Mouse (Mus musculus) heart, adult 18-20 months (tissue): ENCODE measurements around the gene Pdia3. TPM values are rescaled to one million over a fixed set of nuclear protein-coding genes. Genes with fewer than 3 reads are reported as not detected.
"Not testable (repeated sequence)": the region's sequence is repeated elsewhere in the genome, so short reads cannot be mapped to it uniquely, and the experiment has no call there.

Source experiments
- DNase-seq, 2 experiments: peaks; one replicate each; pipeline ENCODE4 v3.0.0; 2021 to 2022; ENCODE audit warnings: mixed read lengths in 1 of 2
- long read RNA-seq, 2 experiments: library from polyadenylated mRNA; stranded (forward); transcript quantifications; one replicate each; pipeline ENCODE4 v2.0.0; 2021
- total RNA-seq, 2 experiments: library from RNA; stranded (reverse); gene quantifications; 2 replicates each; pipeline ENCODE4 v1.2.3; 2021

Gene Pdia3
- 100 to 1,000 TPM; 113 to 144 TPM for total RNA-seq
- long read RNA-seq, experiment 1, transcript Pdia3-201 (13 exons, 2,770 nt): major isoform, 76 of 82 reads
- long read RNA-seq, experiment 1, partial matches to known transcripts: 1 of 82 reads
- long read RNA-seq, experiment 1, other reads (novel, unspliced or antisense): 5 of 82 reads
- long read RNA-seq, experiment 2, transcript Pdia3-201 (13 exons, 2,770 nt): major isoform, 40 of 46 reads
- long read RNA-seq, experiment 2, partial matches to known transcripts: 6 of 46 reads
- long read RNA-seq, experiment 2, other reads (novel, unspliced or antisense): 0 of 46 reads

DNA sequence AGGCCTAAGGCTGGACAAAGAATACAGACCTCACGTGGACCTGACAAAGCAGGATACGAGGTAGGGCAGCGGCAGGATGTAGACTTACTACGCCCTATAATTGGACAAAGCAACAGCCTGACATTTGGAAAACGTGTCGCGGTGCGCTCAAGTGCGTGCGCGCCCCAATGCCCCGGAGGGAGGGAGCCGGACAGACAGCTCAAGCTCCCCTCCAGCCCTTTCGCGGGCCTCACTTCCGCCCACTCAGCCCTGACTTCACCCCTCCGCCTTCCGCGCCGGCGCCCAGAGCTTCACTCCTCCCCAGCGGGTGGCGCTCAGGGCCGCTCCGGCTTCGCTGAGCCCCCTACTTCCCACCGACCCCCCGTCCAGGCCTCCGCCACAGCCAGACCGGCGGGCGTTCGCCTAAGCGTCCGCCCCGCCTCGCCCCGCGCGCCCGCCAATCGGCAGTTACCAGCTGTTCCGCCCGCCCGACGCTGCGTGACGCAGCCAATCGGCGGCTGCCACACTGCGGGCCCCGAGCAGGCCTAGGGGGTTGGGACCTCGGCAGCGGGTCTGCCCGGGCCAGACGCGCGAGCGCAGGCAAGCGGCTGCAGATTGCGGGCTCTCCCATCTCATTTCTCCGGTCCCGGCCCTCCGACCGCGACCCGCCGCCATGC is at the start of gene Pdia3, which contains the start of gene Catsper2:
Pdia3 (plus strand) TSS at position 389 of the 656 bp plus-strand sequence.
Catsper2 (minus strand) TSS at position 406 of the 656 bp plus-strand sequence.
- DNase-seq: peak; percentile 95 to 99

DNA sequence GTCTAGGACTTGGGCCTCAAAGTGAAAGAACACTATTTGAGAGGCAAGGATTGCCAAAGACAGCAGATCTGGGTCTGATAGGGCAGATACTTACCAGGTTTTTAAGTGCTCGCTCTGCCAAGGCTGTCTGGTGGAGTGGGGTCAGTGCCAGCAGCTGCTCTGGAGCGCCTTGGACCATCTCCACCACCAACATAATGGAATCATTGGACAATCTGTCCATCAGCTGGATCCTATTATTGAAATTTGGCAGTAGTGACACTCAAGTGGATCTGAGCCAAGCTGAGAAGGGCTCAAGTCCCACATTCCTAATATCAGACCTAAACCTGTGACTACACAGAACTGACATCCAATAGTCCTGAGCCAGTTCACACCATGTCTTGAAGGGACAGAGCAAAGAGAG is 44.7 kb upstream of the Pdia3 start:
- no peak for DNase-seq

DNA sequence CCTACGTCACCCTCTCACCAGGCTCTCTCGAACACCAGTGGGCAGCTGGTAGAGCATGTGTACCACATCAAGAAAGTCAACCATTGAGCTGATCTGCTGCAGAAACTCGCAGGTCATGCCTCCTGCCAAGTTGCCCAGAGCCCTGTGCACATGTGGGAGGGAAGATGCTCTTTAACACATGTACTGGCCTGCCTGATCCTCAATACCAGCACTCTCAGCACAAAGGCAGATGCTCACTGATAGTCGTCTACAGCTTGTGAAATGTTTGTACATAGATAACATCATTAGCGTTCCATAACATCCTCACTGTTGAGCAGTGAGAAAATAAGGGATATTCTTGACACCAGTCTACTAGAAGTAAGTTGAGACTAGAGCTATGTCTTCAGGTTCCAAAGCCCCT is 42.7 kb upstream of the Pdia3 start:
- DNase-seq: no peak

DNA sequence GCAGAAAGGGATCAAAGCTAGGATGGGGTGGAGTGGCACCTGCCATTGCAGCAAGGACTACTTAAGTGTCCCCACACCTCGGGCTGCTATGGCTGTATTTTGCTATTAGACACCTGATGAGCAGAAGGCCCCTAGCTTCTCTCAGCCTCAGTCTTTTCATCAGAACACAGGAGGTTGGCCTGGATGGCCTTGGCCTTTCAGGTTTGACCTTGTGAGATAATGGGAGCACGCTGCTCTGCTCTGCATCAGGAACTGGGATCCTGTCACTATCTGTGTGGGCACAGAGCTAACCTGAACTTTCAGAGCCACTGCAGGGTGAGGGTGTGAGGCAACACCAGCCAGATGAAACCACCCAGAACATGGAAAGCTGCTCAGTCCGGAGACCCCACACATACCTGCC is 41.3 kb upstream of the Pdia3 start:
- DNase-seq: no peak

DNA sequence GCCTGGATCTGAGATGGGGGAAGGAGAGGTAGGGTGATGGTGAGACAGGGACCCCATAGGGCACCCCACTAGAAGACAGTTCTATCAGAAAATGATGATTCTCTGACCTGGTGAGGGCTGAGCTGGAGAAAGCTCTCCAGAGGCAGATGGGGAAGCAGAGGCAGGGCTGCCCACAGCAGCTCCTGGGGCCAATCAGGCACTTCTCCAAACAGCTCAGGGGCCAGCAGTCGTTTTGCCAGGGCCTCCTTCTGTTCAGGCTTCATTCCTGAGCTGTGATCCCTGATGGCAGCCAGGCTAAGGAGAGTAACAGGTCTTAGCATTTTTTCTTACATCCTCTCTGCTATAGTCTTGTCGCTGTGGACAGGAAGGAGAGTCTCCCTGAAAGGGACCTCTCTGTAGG is 38.8 kb upstream of the Pdia3 start:
- no peak for DNase-seq

DNA sequence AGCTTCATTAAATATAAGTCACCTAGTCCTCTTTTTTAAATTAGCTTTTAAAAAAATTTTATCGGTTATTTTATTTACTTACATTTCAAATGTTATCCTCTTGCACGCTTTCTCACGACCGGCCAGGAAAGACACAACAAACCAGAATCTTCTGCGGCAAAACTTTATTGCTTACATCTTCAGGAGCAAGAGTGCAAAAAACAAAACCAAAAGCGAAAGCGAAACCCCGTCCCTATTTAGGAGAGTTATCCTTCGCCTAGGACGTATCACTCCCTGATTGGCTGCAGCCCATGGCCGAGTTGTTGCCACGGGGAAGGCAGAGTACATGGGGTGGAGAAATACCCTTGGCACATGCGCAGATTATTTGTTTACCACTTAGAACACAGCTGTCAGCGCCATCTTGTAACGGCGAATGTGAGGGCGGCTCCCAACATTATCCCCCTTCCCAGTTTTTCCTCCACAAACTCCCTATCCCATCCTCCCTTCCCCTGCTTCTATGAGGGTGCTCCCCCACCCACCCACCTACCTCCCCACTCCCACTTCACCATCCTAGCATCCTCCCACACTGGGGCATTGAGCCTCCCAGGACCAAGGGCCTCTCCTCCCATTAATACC is 26.5 kb upstream of the Pdia3 start, which contains the start of gene Strc:
Strc (minus strand) TSS at position 208 of the 615 bp plus-strand sequence.
- DNase-seq: not testable (repeated sequence)

DNA sequence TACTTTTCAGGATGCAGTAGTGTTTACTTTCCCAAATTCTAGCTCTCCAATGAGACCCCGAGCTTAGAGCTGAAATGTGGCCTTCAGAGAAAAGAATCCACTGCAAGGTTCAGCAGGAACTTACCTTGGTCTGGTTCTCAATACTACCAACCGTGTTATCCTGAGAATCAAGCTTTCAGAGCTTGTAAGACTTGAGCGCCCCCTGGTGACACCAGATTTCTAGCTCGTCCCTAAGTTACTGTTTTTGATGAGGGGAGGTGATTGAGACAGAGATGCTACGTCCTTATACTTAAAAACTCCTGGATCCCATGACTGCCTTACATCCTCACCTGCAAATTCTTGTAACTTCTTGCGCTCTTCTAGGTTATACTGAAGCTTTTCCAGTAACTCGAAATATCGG is 17.0 kb upstream of the Pdia3 start:
- peak; percentile 47 to 91 for DNase-seq

DNA sequence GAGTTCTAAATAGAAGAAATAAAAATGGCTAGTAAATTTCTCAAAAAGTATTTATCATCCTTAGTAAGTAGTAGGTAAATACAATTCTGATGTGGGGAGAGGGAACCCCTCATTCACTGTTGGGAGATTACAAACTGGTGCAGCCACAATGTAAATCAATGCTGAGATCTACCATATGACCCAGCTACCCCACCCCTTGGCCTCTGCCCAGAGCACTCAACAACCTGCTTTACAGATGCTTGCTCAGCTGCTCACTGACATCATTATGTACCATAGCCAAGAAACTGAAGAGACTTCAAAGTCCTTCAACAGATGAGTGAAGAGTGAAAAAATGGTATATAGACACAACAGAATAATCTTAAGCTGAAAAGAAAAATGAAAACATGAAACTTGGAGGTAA is 10.3 kb upstream of the Pdia3 start:
- DNase-seq: no peak

DNA sequence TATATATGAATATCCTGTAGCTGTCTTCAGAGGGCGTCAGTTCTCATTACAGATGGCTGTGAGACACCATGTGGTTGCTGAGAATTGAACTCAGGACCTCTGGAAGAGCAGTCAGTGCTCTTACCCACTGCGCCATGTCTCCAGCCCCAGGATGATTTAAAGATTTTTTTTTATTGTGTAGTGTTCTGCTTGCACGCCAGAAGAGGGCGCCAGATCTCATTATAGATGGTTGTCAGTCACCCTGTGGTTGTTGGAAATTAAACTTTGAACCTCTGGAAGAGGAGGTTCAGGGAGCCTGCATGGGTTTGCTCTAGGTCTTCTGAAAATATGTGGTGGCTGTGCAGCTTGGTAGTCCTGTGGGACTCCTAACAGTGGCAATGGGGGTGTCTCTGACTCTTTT is 5.4 kb upstream of the Pdia3 start:
- DNase-seq: peak; percentile 32 to 50

DNA sequence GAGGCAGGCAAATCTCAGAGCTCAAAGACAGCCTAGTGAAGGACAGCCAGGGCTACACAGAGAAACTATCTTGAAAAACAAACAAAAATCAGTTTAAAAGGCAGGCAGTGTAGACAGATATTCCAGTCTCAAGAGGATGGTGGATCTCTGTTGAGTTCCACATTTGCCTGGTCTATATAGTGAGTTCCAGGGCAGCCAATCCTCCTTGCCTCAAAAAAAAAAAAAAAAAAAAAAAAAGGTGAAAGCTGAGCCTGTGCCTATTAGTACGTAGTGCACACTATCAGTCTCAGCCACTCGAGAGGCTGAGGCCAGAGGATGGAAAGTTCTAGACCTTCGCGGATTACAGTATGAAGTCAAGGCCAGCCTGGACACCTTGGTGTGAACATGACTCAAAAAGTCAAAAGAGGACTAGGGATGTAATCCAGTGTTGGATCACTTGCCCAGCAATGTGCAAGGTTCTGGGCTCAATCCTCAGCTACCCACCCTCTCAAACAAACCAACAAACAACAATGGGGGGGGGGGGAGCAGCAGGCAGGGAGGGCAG is 660 bp upstream of the Pdia3 start:
- DNase-seq: peak in 1 of 2 experiments; percentile 28

DNA sequence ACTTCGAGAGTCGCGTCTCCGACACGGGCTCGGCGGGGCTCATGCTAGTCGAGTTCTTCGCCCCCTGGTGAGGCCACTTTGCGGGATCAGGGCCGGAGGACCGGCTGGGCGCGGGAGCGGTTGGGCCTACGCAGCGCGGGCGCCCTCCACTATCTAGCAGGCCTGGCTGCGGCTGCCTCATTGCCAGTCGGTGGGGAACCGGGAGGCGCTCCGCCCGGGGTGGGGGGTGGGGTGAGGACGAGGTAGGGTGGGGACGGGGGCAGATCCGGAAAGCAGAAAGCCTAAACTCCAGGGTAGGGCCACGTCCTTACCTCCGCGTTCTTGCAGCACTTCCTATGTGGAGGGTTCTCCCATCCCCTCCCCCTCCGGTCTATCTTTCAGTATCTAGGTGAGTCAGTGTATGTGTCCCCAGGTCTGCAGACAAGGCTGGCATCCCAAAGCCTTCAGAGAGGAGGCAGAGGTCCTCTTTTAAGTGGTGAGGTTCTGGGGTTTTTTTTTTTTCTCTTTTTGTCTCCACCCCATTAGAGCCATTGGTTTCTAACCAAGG is 637 bp downstream of the Pdia3 start:
- DNase-seq: peak in 1 of 2 experiments; percentile 57

DNA sequence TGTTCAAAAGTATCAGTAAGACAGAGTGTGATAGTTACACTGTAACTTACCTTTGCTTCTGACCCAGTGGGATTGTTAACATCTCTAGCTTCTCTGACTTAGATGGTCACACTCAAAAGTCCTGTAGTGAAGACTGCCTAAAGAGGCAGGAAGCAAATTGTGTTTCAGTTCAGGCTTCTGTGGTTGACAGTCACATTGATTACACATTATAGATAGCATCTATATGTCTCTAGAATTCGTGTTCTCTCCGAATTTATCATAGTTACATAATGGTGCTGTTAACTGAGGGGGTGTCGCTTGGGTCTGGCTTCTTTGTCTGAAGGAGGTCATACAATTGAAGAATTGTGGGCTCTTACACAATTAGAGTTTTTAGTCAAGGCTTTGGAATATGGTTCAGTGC is 1.5 kb downstream of the Pdia3 start:
- no peak for DNase-seq

DNA sequence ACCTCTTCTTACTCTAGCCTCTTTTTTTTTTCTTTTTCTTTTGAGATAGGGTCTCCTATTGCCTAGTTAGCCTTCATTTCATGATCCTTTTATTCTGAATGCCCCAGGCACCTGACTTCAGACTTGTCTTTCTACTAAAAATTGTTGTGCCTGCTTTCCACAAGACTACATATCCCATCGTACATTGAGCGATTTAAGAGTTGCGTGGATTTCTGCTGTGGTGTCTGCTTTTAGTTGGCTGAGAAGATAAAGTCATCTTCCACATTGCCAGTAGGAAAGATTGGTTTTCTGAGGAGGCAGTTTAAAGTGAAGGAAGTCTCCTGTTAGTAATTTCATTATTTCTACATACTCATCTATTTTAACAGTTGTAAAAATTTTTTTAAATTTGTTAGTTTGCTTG is 2.0 kb downstream of the Pdia3 start:
- no peak for DNase-seq

DNA sequence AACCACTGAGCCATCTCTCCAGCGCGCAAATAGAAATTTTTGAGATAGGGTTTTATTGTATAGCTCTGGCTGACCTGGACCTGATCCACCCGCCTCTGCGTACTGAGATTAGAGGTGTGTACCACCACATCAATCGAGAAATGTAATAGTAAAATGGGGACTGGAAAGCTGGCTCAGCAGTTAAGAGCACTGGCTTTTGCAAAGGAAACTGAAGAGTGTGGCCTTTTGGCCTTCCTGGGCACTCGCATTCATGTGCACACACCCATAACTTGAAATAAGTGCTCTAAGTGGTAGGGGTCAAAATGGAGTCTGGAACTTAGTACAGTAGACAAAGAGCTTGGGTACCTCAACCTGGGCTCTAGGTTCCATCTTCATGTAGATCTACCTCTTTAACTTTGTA is 2.8 kb downstream of the Pdia3 start:
- no peak for DNase-seq

DNA sequence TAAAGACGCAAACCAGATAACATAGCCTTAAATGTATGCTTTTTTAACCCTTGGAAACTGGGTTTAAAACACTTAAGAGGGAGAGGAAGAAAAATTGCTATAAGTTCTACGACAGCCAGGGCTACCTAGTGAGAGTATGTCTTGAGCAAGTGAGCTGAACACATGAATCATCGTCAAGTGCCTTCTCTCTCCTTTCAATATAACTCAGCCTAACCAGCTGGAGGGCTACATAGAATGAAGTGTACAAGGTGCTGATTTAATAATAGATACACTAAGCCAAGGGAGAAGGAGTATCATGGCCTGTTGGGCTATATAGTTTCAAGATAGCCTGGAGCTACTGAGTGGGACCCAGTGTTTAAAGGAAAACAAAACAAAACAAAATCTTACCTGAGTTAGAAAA is 4.9 kb downstream of the Pdia3 start:
- DNase-seq: no peak

DNA sequence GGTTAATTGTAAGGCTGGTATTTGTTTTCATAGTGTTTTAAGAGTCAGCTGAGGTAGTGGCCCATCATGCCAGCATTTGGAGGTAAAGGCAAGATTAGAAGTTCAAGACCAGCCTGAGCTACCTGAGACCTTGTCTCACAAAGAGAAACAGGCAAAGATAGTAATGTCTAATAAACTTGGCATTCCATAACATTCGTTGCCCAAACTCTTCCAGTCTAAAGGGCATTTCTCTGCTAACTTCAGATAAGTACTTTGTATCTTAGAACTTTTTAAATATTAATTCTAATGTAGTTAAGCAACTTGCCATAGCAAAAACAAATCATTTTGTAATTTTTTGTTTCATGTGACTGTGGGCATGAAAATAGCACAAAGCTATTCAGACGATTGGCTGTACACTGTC is 9.6 kb downstream of the Pdia3 start:
- DNase-seq: no peak

DNA sequence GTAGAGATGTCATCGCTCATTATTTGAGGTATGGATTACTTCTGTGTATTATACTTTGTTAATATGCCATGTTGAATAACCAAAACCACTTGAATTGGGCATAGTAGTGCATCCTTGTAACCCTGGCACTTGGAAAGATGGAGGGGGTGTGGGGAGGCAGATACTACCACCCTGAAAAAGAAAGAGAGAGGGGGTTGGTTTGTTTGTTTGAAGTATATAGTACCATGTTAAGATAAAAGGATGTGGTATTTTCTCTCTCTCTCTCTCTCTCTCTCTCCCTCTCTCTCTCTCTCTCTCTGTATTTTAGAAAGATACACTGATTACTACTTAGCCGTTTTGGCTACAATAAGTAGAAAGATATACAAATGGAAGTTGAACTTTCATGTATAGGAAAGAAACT is 12.3 kb downstream of the Pdia3 start:
- DNase-seq: no peak

DNA sequence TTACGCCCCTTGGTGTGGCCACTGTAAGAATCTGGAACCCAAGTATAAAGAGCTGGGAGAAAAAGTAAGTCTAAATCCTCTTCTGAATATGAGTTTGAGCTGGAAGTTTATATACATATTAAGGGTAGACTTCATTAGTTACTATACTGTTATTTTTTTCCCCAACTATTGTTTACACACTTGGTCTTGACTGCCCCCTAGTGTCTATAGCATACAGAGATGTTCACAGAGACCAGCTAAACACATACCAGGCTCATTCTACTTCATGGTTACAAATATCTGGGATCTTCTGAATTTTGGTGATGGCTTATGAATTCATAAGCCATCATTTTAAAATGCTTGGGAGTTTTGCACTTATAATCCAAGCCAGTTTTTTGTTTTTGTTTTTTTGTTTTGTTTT is 21.3 kb downstream of the Pdia3 start:
- no peak for DNase-seq

DNA sequence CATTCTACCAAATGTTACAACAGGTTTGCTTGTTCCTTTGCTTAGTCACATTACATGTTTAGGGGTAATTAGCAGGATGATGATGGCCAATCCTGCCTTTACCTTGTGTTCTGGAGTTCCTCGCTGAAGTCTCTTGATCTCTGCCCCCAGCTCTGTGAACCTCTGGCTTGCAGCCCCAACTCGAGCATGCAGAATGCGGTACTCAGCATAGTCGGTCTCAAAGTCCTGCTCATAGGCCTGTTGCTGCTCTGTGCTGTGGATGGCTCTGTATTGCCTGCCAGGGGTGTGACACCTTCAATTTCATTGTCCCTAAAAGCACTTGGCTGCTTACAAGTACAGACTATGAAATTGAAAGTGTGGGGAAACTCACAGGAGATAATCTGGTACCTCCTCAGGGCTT is 26.2 kb downstream of the Pdia3 start:
- DNase-seq: no peak

DNA sequence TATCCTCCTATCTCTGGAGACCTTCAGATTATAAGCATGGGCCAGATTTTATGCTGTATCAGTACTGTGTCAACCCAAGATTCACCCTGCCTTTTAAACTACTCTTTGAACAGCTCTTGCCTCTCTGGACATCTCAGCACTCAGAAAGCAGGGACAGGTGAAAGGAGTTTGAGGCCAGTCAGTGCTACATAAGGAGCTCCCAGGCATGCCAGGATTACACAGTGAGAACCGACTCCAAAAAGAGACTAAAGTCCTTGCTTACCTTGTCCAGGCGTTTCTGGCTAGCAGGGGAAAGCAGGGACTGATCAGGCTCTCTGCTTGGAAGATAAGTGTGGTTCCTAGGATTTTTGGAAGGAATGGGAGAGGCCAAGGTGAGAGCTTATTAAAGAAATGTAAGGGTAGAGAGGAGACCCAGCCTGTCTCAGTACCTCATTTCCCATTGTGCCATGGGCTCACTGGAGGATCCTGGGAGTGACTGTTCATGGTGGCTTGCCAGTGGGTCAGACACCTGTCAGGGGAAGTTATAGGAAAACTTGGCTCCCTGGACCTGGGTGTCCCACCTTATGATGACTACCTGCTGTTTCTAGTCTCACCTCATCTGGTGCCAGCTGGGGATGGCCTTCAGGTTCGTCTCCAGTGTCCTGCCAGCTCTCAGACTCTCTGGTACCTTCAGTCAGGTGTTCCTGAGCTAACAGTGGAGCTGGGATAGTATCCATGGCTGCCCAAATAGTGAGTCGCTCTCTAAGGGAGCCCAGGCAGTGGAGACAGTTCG is 27.4 kb downstream of the Pdia3 start:
- DNase-seq: no peak

DNA sequence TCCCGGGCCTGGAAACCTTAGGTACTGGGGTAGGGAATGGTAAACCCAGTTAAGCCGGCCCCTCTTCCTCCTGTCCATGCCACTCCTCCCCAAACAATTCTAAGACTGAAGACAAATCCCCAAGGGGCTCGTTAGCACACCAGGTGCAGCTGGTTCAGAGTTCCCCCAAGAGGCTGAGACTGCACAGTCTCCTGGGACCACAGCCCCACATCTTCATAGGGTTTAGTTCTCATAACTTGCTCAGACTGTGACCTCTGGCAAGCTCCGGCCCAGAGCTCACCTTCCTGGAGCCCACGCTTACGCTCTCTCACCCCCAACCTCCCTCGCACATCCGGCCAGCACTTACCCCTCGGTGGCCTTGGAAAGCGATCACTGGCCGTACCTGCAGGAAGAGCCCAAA is 28.2 kb downstream of the Pdia3 start:
- DNase-seq: no peak
